Mouse (Mus musculus) hindbrain, embryonic 14.5 days (tissue): Measurements from ENCODE around the gene Actr5. TPM values are rescaled to one million over a fixed set of nuclear protein-coding genes. Genes with fewer than 3 reads are reported as not detected.

Source experiments
- ATAC-seq: fragments of 200-750 bp; cut with Nextera tagmentation; 2 replicates; pipeline ENCODE4 v1.8.0; 2017; ENCODE audit warnings: moderate number of reproducible peaks, mild to moderate bottlenecking, moderate TSS enrichment, moderate library complexity; ENCODE audit not compliant: low FRiP score
- DNase-seq: peaks from one replicate; pipeline ENCODE4 v3.0.0-alpha.2; 2015; ENCODE audit warnings: low spot score
- H3K27ac ChIP-seq: fragments of 300-500 bp; sonication (generic); 2 replicates; pipeline ENCODE4 v1.5.1; 2014; ENCODE audit warnings: mild to moderate bottlenecking, moderate library complexity
- H3K27me3 ChIP-seq: fragments of 300-500 bp; sonication (generic); 2 replicates; pipeline ENCODE4 v1.6.1; 2014; ENCODE audit warnings: mild to moderate bottlenecking, low read length, mixed read lengths; ENCODE audit not compliant: control insufficient read depth, insufficient read depth
- H3K36me3 ChIP-seq: fragments of 300-500 bp; sonication (generic); replicated peaks from 2 replicates; pipeline ENCODE4 v1.6.1; 2014; ENCODE audit not compliant: control insufficient read depth, insufficient read depth
- H3K4me1 ChIP-seq: fragments of 300-500 bp; sonication (generic); replicated peaks from 2 replicates; pipeline ENCODE4 v1.6.1; 2014; ENCODE audit warnings: antibody characterized with exemption, low read length, mixed read lengths; ENCODE audit not compliant: control insufficient read depth, insufficient read depth
- H3K4me2 ChIP-seq: fragments of 300-500 bp; sonication (generic); replicated peaks from 2 replicates; pipeline ENCODE4 v1.6.1; 2014; ENCODE audit warnings: mild to moderate bottlenecking, moderate library complexity
- H3K4me3 ChIP-seq: fragments of 300-500 bp; sonication (generic); replicated peaks from 2 replicates; pipeline ENCODE4 v1.5.1; 2014; ENCODE audit warnings: mild to moderate bottlenecking, low read length
- H3K9ac ChIP-seq: fragments of 300-500 bp; sonication (generic); 2 replicates; pipeline ENCODE4 v1.6.1; 2014
- H3K9me3 ChIP-seq: fragments of 300-500 bp; sonication (generic); 2 replicates; pipeline ENCODE4 v1.6.1; 2016; ENCODE audit warnings: low read length; ENCODE audit not compliant: control insufficient read depth
- WGBS: fragments of 180-500 bp; shearing (Covaris S2); extraction: QIAGEN DNeasy Blood & Tissue Kit; methylation state at CpG from one replicate; pipeline ENCODE4 v1.1.7; 2014; 5-methylcytosine and 5-hydroxymethylcytosine counted together
- polyA plus RNA-seq: library from polyadenylated mRNA; unstranded; fragments of >200 nt; fragmentation: Nextera tagmentation; extraction: Ambion mirVana; gene quantifications from 2 replicates; pipeline ENCODE4 v1.2.1, GENCODE M21; 2014

Actr5 gene
- polyA plus RNA-seq, 1 experiment from 2014 or later = 14.6 TPM

DNA sequence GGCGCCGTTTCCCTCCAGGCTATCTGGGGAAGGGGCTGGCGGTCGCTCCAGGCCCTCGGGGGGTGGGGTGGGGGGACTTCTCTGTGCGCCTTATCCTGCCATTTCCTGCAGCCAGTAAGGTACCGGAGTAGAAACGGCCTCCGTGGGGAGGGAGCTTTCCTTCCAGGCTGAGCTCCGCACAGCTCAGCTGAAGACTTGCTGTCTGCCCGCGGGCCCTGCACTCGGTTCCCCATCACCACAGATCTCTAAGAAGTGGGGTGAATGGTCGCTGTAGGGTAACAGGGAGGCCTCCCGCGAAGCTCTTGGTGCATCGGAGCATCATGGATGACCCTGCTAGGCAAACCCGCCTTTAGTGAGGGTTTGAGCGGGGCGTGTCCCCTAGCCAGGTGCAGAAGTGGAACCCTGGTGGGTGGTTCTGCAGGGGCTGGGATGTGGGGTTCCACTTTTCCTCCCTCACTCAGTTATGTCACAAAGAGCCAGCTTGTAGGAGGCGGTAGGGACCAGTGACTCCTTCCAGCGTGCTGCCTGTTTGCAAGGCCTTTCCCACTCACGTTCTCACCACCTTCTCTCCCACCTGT is 43.8 kb downstream of the Actr5 start:
- WGBS = 10% methylated on average over 23 of the region's 23 CpGs
- Histone ChIP-seq H3K27ac (peak overlapping the region; percentile 64), H3K27me3 (peaks cover 11% of the 10 kb centered on the region), H3K9ac (peak overlapping the region; percentile 81), H3K4me2 (peak overlapping the region; percentile 99), H3K9me3 (no peaks in the 10 kb centered on the region), H3K4me3 (peak overlapping the region; percentile 68), H3K36me3 (no peaks in the 10 kb centered on the region), H3K4me1 (peaks cover 20% of the 10 kb centered on the region; the same call in 1 of the 2 replicates)
- ATAC-seq (no peak), DNase-seq (no peak)

DNA sequence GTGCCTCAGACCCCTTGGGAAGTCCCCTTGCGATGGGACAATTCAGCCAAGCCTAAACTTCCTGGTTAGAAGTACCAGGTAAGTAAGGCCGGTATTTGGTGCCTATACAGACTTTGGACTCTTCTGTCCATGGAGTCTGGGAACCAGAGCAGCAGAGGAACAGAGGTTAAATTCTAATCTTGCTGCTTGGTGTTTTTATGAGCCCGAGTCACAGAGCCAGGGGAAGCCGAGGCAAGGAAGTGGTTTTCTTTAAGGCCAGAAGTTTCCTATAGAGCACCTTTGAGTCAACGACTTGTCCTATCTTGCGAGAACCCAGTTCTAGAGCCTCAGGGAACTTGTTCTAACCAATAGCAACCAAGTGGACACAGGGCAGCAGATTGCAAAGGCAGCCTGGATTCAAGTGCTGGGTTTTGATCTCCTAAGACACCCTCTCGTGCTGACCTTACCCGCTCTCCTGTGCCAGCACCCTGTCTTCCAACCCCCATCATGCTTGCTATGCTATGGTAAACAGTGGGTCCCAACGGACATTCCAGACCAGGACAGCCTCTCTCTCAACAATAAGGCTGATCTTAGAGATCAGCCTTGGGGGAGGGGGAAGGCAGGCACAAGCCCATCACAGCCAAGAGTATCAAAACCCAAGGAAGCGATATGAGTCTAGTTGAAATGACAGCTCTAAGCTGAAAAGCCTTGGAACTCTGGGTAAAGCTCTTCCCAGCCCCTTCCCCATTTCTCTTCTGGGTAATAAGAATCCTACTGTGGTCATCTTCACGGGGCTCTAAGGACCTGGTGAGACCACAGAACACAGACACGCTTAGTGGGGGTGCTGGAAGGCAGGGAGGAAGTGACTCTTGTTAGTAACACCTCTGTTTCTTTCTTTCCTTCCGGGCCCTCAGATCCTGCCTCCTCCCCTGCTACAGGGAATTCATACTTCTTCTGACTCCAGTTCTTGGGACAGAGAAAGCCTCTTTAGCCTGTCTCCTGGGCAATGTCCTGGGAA is 44.8 kb downstream of the Actr5 start:
- peaks cover 20% of the 10 kb centered on the region; the same call in 1 of the 2 replicates for H3K4me1 ChIP-seq
- H3K27me3 ChIP-seq = peaks cover 11% of the 10 kb centered on the region
- no peak for DNase-seq
- H3K4me3 ChIP-seq = peak overlapping the region; percentile 68; the same call in 1 of the 2 replicates
- no peaks in the 10 kb centered on the region for H3K9me3 ChIP-seq
- no peak for ATAC-seq
- H3K36me3 ChIP-seq = no peaks in the 10 kb centered on the region
- no peak overlapping the region for H3K27ac ChIP-seq
- H3K9ac ChIP-seq = peak overlapping the region; percentile 81; the same call in 1 of the 2 replicates
- peak overlapping the region; percentile 99 for H3K4me2 ChIP-seq
- 60% methylated on average over 13 of the region's 13 CpGs for WGBS

DNA sequence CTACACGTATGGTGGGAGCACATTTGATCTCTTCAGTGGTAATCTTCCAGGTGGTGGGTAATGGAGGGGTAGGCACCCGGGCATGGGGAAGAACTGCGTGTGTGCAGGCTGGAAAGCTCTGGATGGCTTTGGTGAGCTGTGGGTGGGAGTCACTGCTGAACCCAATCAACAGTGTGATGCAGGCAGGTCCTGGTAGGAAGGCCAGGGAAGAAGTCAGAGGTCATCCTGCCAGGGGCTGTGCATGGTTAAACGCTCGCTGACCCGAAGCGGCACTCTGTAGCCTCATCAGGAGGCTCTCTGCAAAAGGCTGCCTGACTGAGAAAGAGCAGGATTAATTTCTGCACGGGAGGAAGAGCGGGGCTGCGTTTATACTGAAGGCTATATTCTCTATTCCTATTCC is 45.9 kb downstream of the Actr5 start:
- H3K36me3 ChIP-seq = no peaks in the 10 kb centered on the region
- H3K27me3 ChIP-seq = peaks cover 11% of the 10 kb centered on the region
- no peak overlapping the region for H3K27ac ChIP-seq
- H3K4me3 ChIP-seq = no peak overlapping the region
- H3K4me1 ChIP-seq = peaks cover 20% of the 10 kb centered on the region; the same call in 1 of the 2 replicates
- H3K9me3 ChIP-seq = no peaks in the 10 kb centered on the region
- no peak overlapping the region for H3K9ac ChIP-seq
- H3K4me2 ChIP-seq = no peak overlapping the region
- WGBS = 22% methylated on average over 10 of the region's 10 CpGs
- no peak for ATAC-seq
- DNase-seq = no peak

DNA sequence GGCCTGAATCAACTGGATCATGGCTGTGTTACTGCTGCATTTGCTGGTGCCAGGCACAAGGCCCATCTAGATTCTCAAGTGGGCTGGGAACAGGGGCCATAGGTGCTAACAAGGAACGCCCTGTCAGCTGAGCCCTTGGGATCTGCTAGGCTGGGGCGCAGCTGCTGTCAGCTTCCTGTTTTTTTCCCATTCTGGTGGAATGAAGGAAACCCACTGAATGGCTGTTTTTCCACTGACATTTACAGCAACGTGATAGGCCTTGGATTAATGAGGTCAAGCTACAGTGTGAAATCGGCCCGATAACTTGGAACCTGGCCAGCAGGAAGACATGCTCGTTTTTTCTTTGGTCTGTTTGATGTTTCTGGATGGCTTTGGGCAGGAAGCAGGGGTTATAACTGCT is 48.1 kb downstream of the Actr5 start:
- peak overlapping the region; percentile 75 for H3K27ac ChIP-seq
- H3K4me1 ChIP-seq = peaks cover 20% of the 10 kb centered on the region; the same call in 1 of the 2 replicates
- DNase-seq (peak; percentile 66), ATAC-seq (no peak)
- H3K9ac ChIP-seq = no peak overlapping the region
- H3K36me3 ChIP-seq = no peaks in the 10 kb centered on the region
- H3K9me3 ChIP-seq = no peaks in the 10 kb centered on the region
- no peak overlapping the region for H3K4me2 ChIP-seq
- WGBS = 10% methylated on average over 6 of the region's 6 CpGs
- peaks cover 11% of the 10 kb centered on the region for H3K27me3 ChIP-seq
- no peak overlapping the region for H3K4me3 ChIP-seq

DNA sequence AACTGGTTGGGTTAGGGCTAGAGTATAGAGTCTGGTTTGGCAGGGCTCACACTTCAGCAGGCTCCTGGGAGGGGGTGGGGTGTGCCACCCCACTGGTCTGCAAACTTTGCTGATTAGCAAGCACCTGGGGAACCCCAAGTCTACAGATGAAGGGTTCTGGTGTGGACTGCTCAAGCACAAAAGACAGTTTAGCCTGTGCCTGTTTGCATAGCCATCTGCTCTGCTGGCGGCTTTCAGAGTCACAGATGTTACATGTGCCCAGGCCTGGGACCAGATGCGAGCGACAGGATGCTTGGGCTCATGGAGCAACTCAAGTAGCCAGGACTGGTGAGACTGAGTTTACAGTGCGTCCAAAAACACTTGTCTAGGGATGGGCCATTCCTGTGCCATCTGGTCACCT is 48.8 kb downstream of the Actr5 start:
- Histone ChIP-seq H3K4me3 (no peak overlapping the region), H3K9ac (no peak overlapping the region), H3K4me1 (peaks cover 18% of the 10 kb centered on the region; the same call in 1 of the 2 replicates), H3K27ac (no peak overlapping the region), H3K27me3 (peaks cover 11% of the 10 kb centered on the region), H3K36me3 (no peaks in the 10 kb centered on the region), H3K9me3 (no peaks in the 10 kb centered on the region), H3K4me2 (no peak overlapping the region)
- ATAC-seq = peak; percentile 37; the same call in 1 of the 2 replicates
- peak; percentile 59 for DNase-seq
- WGBS = 61% methylated on average over 4 of the region's 4 CpGs

DNA sequence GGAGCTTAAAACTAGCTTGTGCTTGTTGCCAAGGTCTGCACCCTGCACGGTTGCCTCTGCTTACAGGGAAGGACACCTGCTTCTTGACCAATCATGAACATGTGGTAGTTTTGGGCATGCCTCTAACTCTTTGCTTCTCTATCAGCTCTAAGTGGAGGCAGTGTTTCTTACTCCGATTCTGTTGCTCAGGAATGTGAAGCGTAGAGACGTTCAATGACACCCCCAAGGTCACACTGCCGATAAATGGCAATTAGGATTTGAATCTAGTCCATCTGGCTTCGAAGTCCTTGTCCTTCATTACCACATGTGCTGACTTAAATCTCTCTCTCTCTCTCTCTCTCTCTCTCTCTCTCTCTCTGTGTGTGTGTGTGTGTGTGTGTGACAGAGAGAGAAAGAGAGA is 49.4 kb downstream of the Actr5 start:
- peaks cover 11% of the 10 kb centered on the region; the same call in 1 of the 2 replicates for H3K4me1 ChIP-seq
- DNase-seq = no peak
- peaks cover 5% of the 10 kb centered on the region for H3K27me3 ChIP-seq
- 68% methylated on average over 6 of the region's 6 CpGs for WGBS
- H3K27ac ChIP-seq = no peak overlapping the region
- no peaks in the 10 kb centered on the region for H3K9me3 ChIP-seq
- H3K4me2 ChIP-seq = no peak overlapping the region
- H3K36me3 ChIP-seq = no peaks in the 10 kb centered on the region
- no peak for ATAC-seq
- no peak overlapping the region for H3K9ac ChIP-seq
- no peak overlapping the region for H3K4me3 ChIP-seq

DNA sequence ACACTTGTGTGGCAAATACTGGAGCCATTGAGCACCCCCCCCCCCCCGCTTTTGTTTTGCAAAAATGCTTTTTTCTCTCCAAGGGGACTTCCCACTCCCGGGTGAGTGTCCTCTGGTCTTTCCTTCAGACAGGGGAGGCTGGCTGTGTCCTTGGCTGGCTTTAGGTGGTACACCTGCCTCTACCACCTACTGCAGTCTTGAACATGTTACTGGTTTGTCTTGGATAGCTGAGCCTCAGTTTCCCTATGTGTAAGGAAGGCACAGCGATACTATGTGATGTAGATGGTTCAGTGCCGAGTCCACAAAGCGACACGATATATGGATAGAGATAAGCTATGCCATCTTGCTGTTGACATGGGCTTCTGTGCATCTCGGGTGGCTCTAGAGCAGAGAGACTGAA is 50.1 kb downstream of the Actr5 start:
- no peak for ATAC-seq

DNA sequence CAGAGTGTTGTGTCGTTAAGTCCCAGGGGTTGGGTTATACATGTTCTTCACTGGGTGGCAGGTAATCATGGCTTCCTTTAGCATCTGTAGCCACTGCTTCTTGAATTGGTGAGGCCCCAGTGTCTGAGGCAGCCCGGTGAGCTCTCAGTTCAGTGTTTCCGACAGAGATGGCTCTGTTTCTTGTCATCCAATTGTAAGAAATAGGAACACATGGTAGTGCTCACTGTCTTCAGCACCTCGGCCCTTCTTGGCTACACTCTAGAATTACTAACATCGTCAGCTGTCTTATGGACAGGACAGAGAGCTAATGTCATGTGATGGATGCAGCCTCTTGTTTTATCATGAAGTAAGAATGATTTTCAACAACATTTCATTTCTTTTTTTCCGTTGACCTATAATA is 50.5 kb downstream of the Actr5 start:
- Histone ChIP-seq H3K36me3 (no peaks in the 10 kb centered on the region), H3K9ac (no peak overlapping the region), H3K27ac (no peak overlapping the region), H3K4me2 (no peak overlapping the region), H3K27me3 (no peaks in the 10 kb centered on the region; the same call in 1 of the 2 replicates), H3K9me3 (no peaks in the 10 kb centered on the region), H3K4me3 (no peak overlapping the region), H3K4me1 (peaks cover 9% of the 10 kb centered on the region; the same call in 1 of the 2 replicates)
- no peak for DNase-seq
- whole genome bisulfite sequencing = 85% methylated on average over 6 of the region's 6 CpGs
- no peak for ATAC-seq

More for the DNA sequence above, 50.1 kb downstream of the Actr5 start:
- H3K9ac ChIP-seq = no peak overlapping the region
- peaks cover 9% of the 10 kb centered on the region; the same call in 1 of the 2 replicates for H3K4me1 ChIP-seq
- 85% methylated on average over 7 of the region's 7 CpGs for WGBS
- H3K9me3 ChIP-seq = no peaks in the 10 kb centered on the region
- no peaks in the 10 kb centered on the region for H3K36me3 ChIP-seq
- H3K4me2 ChIP-seq = no peak overlapping the region
- H3K27me3 ChIP-seq = no peaks in the 10 kb centered on the region; the same call in 1 of the 2 replicates
- H3K4me3 ChIP-seq = no peak overlapping the region
- DNase-seq = no peak
- no peak overlapping the region for H3K27ac ChIP-seq

DNA sequence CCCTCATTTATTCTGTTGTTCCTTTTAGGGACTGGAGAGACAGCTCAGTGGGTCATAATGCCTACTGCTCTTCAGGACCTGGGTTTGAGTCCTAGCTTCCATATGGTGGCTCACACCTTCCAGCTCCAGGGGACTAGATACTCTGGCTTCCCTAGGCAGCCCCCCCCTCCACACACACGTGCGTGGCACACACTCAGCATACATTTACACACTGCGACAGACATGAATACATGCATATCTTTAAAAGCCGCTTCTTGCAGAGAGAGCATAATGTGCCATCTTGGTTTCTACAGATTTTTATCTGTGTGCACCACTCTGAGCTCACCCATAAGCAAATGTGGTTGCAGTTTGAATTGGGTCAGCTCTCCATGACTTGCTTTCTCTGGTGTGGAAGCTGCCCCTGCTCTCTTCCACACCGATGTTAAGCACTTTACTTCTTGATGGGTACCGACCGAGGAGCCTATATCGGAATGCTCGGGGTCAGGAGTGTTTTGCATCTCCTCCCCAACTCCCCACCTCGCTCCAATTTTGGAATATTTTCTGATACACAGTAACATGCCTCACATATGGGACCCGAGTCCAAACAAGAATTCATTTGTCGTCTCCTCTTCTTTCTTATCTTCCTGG is 51.3 kb downstream of the Actr5 start:
- no peak overlapping the region for H3K9ac ChIP-seq
- no peak overlapping the region for H3K27ac ChIP-seq
- H3K4me1 ChIP-seq = peaks cover 9% of the 10 kb centered on the region; the same call in 1 of the 2 replicates
- no peak for DNase-seq
- no peaks in the 10 kb centered on the region for H3K27me3 ChIP-seq
- 92% methylated on average over 12 of the region's 12 CpGs for WGBS
- no peak for ATAC-seq
- H3K9me3 ChIP-seq = no peaks in the 10 kb centered on the region
- H3K4me2 ChIP-seq = no peak overlapping the region
- no peaks in the 10 kb centered on the region for H3K36me3 ChIP-seq
- no peak overlapping the region for H3K4me3 ChIP-seq
